Mouse (Mus musculus): ENCODE data around the gene Gzmk. TPM values are rescaled to one million over a fixed set of nuclear protein-coding genes. Genes with fewer than 3 reads are reported as not detected.

The Gzmk gene
- total RNA-seq, 2 experiments from 2014 or later: 0.26 to 0.27 TPM

DNA sequence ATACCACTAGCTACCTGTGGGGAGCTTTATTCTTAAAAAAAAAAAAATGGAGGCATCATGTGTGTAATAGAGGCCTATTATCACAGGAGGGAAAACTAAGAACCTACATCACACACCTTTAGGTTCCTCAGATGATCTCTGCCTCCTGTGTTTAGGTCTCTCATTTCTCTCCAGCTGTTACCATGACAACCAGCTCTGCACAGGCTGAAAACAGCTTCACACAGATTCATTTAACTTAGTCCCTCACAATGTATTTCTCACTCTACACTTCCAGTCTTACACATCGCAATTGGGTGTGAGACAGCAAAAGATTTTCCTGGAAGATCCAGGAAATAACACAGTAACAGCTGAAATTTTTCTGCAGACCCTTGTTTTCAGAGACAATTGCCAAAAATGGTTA lies 95.7 kb downstream of the Gzmk start:
- intact Hi-C loops (cut with DNase I): no loop called here
- Histone ChIP-seq H3K4me3 (no peak overlapping the region), H3K27ac (no peak overlapping the region)
- TF ChIP-seq CTCF (IDR thresholded peaks at IDR 0.05): no peak
- DNase-seq (ENCODE audit: extremely low spot score in 1 of 2, low spot score in 2 of 2): no peak

Other genes starting within 250 kb of the Gzmk start
- 1 to 10 TPM; 1.5 to 2.0 TPM for gene Ccno, start 238.1 kb downstream of the Gzmk start, total RNA-seq (2021)
- under 1 TPM; 0.36 to 0.37 TPM for gene Mcidas, start 232.1 kb downstream of the Gzmk start, total RNA-seq (2021)
- gene Cdc20b, start 190.8 kb downstream of the Gzmk start, total RNA-seq (2021): under 1 TPM in 1 of 2 experiments, not detected in 1; 0.29 TPM
- gene Gpx8, start 179.5 kb downstream of the Gzmk start, total RNA-seq (2021): 1 to 10 TPM; 8.1 to 8.5 TPM
- not detected for gene Gzma, start 124.9 kb downstream of the Gzmk start, total RNA-seq (2021)
- under 1 TPM in 1 of 2 experiments, not detected in 1; 0.16 TPM for gene Esm1, start 16.2 kb downstream of the Gzmk start, total RNA-seq (2021)
- gene BC067074, start 67.3 kb upstream of the Gzmk start, total RNA-seq (2021): 1 to 10 TPM; 1.1 to 1.2 TPM

Measured in left cerebral cortex, adult 2 months (tissue).